Mouse (Mus musculus): ENCODE data around the gene Dync1li2. TPM values are rescaled to one million over a fixed set of nuclear protein-coding genes. Genes with fewer than 3 reads are reported as not detected.

Dync1li2 gene
- polyA plus RNA-seq, 1 experiment, result 15.6 TPM

DNA sequence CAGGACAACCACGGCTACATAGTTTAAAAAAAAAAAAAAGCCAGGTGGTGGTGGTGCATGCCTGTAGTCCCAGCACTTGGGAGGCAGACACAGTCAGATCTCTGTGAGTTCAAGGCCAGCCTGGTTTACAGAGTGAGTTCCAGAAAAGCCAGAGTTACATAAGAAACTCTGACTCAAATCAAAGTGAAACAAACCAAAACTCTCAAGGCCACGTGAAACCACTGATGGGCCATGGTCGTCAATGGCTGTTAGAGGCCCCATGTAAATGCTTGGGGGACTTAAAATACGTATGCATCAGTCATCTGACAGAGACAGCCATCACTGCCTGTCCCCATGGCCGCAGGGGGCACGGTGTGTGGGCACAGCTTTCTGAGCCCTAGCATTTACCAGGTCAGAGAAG is 71.7 kb downstream of the Dync1li2 start:
- Histone ChIP-seq H3K4me1 (replicated peaks; ENCODE audit: control insufficient read depth, insufficient read depth, low read length) (no peaks in the 10 kb centered on the region), H3K4me3 (ENCODE audit: control insufficient read depth, insufficient read depth, low read length) (no peak overlapping the region), H3K36me3 (ENCODE audit: control insufficient read depth, insufficient read depth, low read length) (no peaks in the 10 kb centered on the region), H3K27me3 (ENCODE audit: control insufficient read depth, insufficient read depth, low read length) (no peaks in the 10 kb centered on the region), H3K27ac (ENCODE audit: control insufficient read depth, insufficient read depth, low read length) (no peak overlapping the region)
- WGBS, result 96% methylated on average over 6 of the region's 6 CpGs
- no peak for TF ChIP-seq POLR2A (IDR thresholded peaks at IDR 0.05; ENCODE audit: control insufficient read depth, extremely low read depth, insufficient read depth, low read length, poor library complexity)
- TF ChIP-seq CTCF (IDR thresholded peaks at IDR 0.05; ENCODE audit: borderline replicate concordance, control insufficient read depth, extremely low read depth, insufficient read depth, low read length, poor library complexity), result no peak
- DNase-seq, result no peak

DNA sequence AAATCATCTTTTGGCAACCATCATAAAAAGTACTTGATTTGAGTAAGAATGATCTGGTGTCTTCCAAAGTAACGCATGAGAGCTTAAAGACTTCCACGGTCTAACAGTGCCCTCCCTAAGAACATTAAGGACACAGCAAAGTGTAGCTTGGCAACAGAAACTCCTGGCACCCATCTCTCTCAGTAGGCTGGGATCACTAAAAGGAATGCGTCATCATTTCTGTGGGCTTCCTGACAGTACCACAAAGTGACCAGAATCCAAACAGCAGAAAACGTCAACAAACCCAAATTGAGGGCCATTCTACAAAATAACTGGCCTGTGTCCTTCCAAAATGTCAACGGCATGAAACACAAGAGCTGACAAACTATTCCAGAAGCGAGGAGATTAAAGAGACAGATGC is 72.8 kb downstream of the Dync1li2 start:
- TF ChIP-seq CTCF (IDR thresholded peaks at IDR 0.05; ENCODE audit: borderline replicate concordance, control insufficient read depth, extremely low read depth, insufficient read depth, low read length, poor library complexity), result no peak
- no peak for TF ChIP-seq POLR2A (IDR thresholded peaks at IDR 0.05; ENCODE audit: control insufficient read depth, extremely low read depth, insufficient read depth, low read length, poor library complexity)
- Histone ChIP-seq H3K36me3 (ENCODE audit: control insufficient read depth, insufficient read depth, low read length) (no peaks in the 10 kb centered on the region), H3K4me1 (replicated peaks; ENCODE audit: control insufficient read depth, insufficient read depth, low read length) (no peaks in the 10 kb centered on the region), H3K27me3 (ENCODE audit: control insufficient read depth, insufficient read depth, low read length) (no peaks in the 10 kb centered on the region), H3K4me3 (ENCODE audit: control insufficient read depth, insufficient read depth, low read length) (no peak overlapping the region), H3K27ac (ENCODE audit: control insufficient read depth, insufficient read depth, low read length) (no peak overlapping the region)
- WGBS, result 90% methylated on average over 6 of the region's 6 CpGs
- no peak for DNase-seq

DNA sequence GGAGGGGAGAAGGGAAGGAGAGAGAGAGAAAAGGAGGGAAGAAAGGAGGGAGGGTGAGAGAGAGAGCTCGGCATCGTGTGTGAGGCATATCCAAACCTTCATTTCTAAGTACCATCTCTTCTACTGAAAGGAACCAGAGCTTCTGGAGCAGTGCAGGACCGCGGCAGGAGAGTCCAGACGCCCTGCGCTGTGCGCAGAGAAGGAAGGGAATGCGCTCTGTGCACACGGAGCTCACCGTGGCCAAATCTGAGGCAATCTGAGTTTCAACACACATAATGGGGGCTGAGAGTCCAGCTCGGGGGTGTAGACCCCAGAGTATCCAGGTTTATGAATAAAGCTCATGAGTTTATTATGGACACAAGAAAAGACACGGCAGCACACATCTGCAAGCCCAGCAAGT is 73.3 kb downstream of the Dync1li2 start:
- H3K27ac ChIP-seq (ENCODE audit: control insufficient read depth, insufficient read depth, low read length), result no peak overlapping the region
- TF ChIP-seq CTCF (IDR thresholded peaks at IDR 0.05; ENCODE audit: borderline replicate concordance, control insufficient read depth, extremely low read depth, insufficient read depth, low read length, poor library complexity), result no peak
- TF ChIP-seq POLR2A (IDR thresholded peaks at IDR 0.05; ENCODE audit: control insufficient read depth, extremely low read depth, insufficient read depth, low read length, poor library complexity), result no peak
- H3K27me3 ChIP-seq (ENCODE audit: control insufficient read depth, insufficient read depth, low read length), result no peaks in the 10 kb centered on the region
- no peak overlapping the region for H3K4me3 ChIP-seq (ENCODE audit: control insufficient read depth, insufficient read depth, low read length)
- WGBS, result 93% methylated on average over 12 of the region's 12 CpGs
- H3K4me1 ChIP-seq (replicated peaks; ENCODE audit: control insufficient read depth, insufficient read depth, low read length), result no peaks in the 10 kb centered on the region
- no peak for DNase-seq
- H3K36me3 ChIP-seq (ENCODE audit: control insufficient read depth, insufficient read depth, low read length), result no peaks in the 10 kb centered on the region

Other genes with a start within 250 kb of the Dync1li2 start
- gene Tk2, start 194.5 kb downstream of the Dync1li2 start, polyA plus RNA-seq (2012; rRNA removed), result 30.5 and 30.6 TPM in 2 replicates
- 19.1 and 21.0 TPM in 2 replicates for gene Cklf, start 192.2 kb downstream of the Dync1li2 start, polyA plus RNA-seq (2012; rRNA removed)
- gene Cmtm2a, start 149.9 kb downstream of the Dync1li2 start, polyA plus RNA-seq (2012; rRNA removed), result 0.12 TPM in 1 of 2 replicates, not detected in the other
- not detected in 2 replicates for gene Gm45711, start 133.0 kb downstream of the Dync1li2 start, polyA plus RNA-seq (2012; rRNA removed)
- gene Cmtm1, start 132.9 kb downstream of the Dync1li2 start, polyA plus RNA-seq (2012; rRNA removed), result not detected in 2 replicates
- not detected in 2 replicates for gene Gm11020, start 121.5 kb downstream of the Dync1li2 start, polyA plus RNA-seq (2012; rRNA removed)
- gene Cmtm2b, start 120.8 kb downstream of the Dync1li2 start, polyA plus RNA-seq (2012; rRNA removed), result not detected in 2 replicates
- 63.4 and 76.3 TPM in 2 replicates for gene Cmtm3, start 103.6 kb downstream of the Dync1li2 start, polyA plus RNA-seq (2012; rRNA removed)
- 7.8 and 8.4 TPM in 2 replicates for gene Cmtm4, start 47.2 kb downstream of the Dync1li2 start, polyA plus RNA-seq (2012; rRNA removed)
- 0.03 and 0.08 TPM in 2 replicates for gene Terb1, start 66.9 kb upstream of the Dync1li2 start, polyA plus RNA-seq (2012; rRNA removed)
- gene Nae1, start 91.6 kb upstream of the Dync1li2 start, polyA plus RNA-seq (2012; rRNA removed), result 8.9 and 14.3 TPM in 2 replicates
- 2.4 and 2.8 TPM in 2 replicates for gene Car7, start 91.6 kb upstream of the Dync1li2 start, polyA plus RNA-seq (2012; rRNA removed)
- gene Pdp2, start 148.4 kb upstream of the Dync1li2 start, polyA plus RNA-seq (2012; rRNA removed), result 6.0 and 6.4 TPM in 2 replicates
- 0.20 and 1.5 TPM in 2 replicates for gene Cdh16, start 181.3 kb upstream of the Dync1li2 start, polyA plus RNA-seq (2012; rRNA removed)
- gene Rrad, start 188.3 kb upstream of the Dync1li2 start, polyA plus RNA-seq (2012; rRNA removed), result 25.2 and 36.1 TPM in 2 replicates
- 72.0 and 76.9 TPM in 2 replicates for gene Ciao2b, start 198.9 kb upstream of the Dync1li2 start, polyA plus RNA-seq (2012; rRNA removed)